Mouse (Mus musculus) adrenal gland, adult 2 months (tissue): ENCODE data around the gene Aldh1a3. TPM values are rescaled to one million over a fixed set of nuclear protein-coding genes. Genes with fewer than 3 reads are reported as not detected.

Source experiments
- DNase-seq: peaks from one replicate; pipeline ENCODE4 v3.0.0; 2021
- polyA plus RNA-seq: library from polyadenylated mRNA; depleted of rRNA; stranded (reverse); fragments of >200 nt; gene quantifications from 2 replicates; pipeline ENCODE4 v1.2.3, GENCODE M21; 2012
- total RNA-seq, 2 experiments: library from RNA; stranded (reverse); gene quantifications; 2 replicates each; pipeline ENCODE4 v1.2.3; 2021

The Aldh1a3 gene
- total and polyA plus RNA-seq, 3 experiments, result 4.5 to 14.6 (median 6.2) TPM

GRCm38 (mm10) chr7:66418981-66419380 is 8.3 kb downstream of the Aldh1a3 start:
- DNase-seq, result peak; percentile 61

GRCm38 (mm10) chr7:66416829-66417228 is 10.5 kb downstream of the Aldh1a3 start:
- no peak for DNase-seq

- DNase-seq, result no peak
These were observed 14.2 kb downstream of the Aldh1a3 start for GRCm38 (mm10) chr7:66413093-66413492.

GRCm38 (mm10) chr7:66409433-66409832 is 17.9 kb downstream of the Aldh1a3 start:
- peak; percentile 40 for DNase-seq

GRCm38 (mm10) chr7:66406971-66407370 is 20.3 kb downstream of the Aldh1a3 start:
- DNase-seq, result peak; percentile 61

GRCm38 (mm10) chr7:66405951-66406721 is 21.2 kb downstream of the Aldh1a3 start:
- peak; percentile 45 for DNase-seq

- DNase-seq, result peak; percentile 68
These were observed 21.8 kb downstream of the Aldh1a3 start for GRCm38 (mm10) chr7:66405541-66405940.

GRCm38 (mm10) chr7:66404802-66405201 is 22.5 kb downstream of the Aldh1a3 start:
- no peak for DNase-seq

GRCm38 (mm10) chr7:66404141-66404540 is 23.2 kb downstream of the Aldh1a3 start:
- DNase-seq, result peak; percentile 24

GRCm38 (mm10) chr7:66402876-66403275 is 24.4 kb downstream of the Aldh1a3 start:
- no peak for DNase-seq

- DNase-seq, result no peak
These were observed 25.7 kb downstream of the Aldh1a3 start for GRCm38 (mm10) chr7:66401605-66402004.

GRCm38 (mm10) chr7:66397288-66397687 is 30.0 kb downstream of the Aldh1a3 start:
- DNase-seq, result no peak

GRCm38 (mm10) chr7:66388621-66389532 is 38.4 kb downstream of the Aldh1a3 start:
- peak; percentile 84 for DNase-seq

- peak; percentile 82 for DNase-seq
These were observed 39.4 kb downstream of the Aldh1a3 start, which contains the start of gene Lrrk1 for GRCm38 (mm10) chr7:66387813-66388521. Lrrk1 (minus strand) TSS chr7:66388350.

- peak; percentile 50 for DNase-seq
These were observed 39.9 kb downstream of the Aldh1a3 start for GRCm38 (mm10) chr7:66387419-66387812.

- DNase-seq, result no peak
These were observed 40.9 kb downstream of the Aldh1a3 start for GRCm38 (mm10) chr7:66386411-66386810.

GRCm38 (mm10) chr7:66385826-66386225 is 41.5 kb downstream of the Aldh1a3 start:
- no peak for DNase-seq

GRCm38 (mm10) chr7:66384891-66385290 is 42.4 kb downstream of the Aldh1a3 start:
- no peak for DNase-seq

- no peak for DNase-seq
These were observed 43.1 kb downstream of the Aldh1a3 start for GRCm38 (mm10) chr7:66384213-66384612.

GRCm38 (mm10) chr7:66376560-66376959 is 50.8 kb downstream of the Aldh1a3 start:
- no peak for DNase-seq

- peak; percentile 17 for DNase-seq
These were observed 51.6 kb downstream of the Aldh1a3 start for GRCm38 (mm10) chr7:66375736-66376135.

- DNase-seq, result no peak
These were observed 53.9 kb downstream of the Aldh1a3 start for GRCm38 (mm10) chr7:66373391-66373790.
